Mouse (Mus musculus) embryonic facial prominence, embryonic 12.5 days (tissue): ENCODE measurements around the gene Osbpl9. TPM values are rescaled to one million over a fixed set of nuclear protein-coding genes. Genes with fewer than 3 reads are reported as not detected.

ENCODE experiments used
- ATAC-seq: fragments of 200-750 bp; cut with Nextera tagmentation; 2 replicates; pipeline ENCODE4 v1.8.0; 2017; ENCODE audit not compliant: insufficient number of reproducible peaks, insufficient read depth, low FRiP score, low TSS enrichment
- H3K27ac ChIP-seq: fragments of 300-500 bp; sonication (generic); 2 replicates; pipeline ENCODE4 v1.5.1; 2016; ENCODE audit warnings: mild to moderate bottlenecking
- H3K27me3 ChIP-seq: fragments of 300-500 bp; sonication (generic); 2 replicates; pipeline ENCODE4 v1.6.1; 2016; ENCODE audit warnings: mild to moderate bottlenecking, moderate library complexity
- H3K36me3 ChIP-seq: fragments of 300-500 bp; sonication (generic); 2 replicates; pipeline ENCODE4 v1.6.1; 2016; ENCODE audit warnings: mild to moderate bottlenecking
- H3K4me1 ChIP-seq: fragments of 300-500 bp; sonication (generic); 2 replicates; pipeline ENCODE4 v1.6.1; 2016
- H3K4me2 ChIP-seq: fragments of 300-500 bp; sonication (generic); replicated peaks from 2 replicates; pipeline ENCODE4 v1.6.1; 2016; ENCODE audit warnings: mild to moderate bottlenecking, moderate library complexity
- H3K4me3 ChIP-seq: fragments of 300-500 bp; sonication (generic); 2 replicates; pipeline ENCODE4 v1.5.1; 2016; ENCODE audit warnings: mild to moderate bottlenecking
- H3K9ac ChIP-seq: fragments of 300-500 bp; sonication (generic); 2 replicates; pipeline ENCODE4 v1.6.1; 2016; ENCODE audit warnings: mild to moderate bottlenecking, moderate library complexity
- H3K9me3 ChIP-seq: fragments of 300-500 bp; sonication (generic); 2 replicates; pipeline ENCODE4 v1.6.1; 2016; ENCODE audit warnings: mild to moderate bottlenecking, moderate library complexity
- WGBS: fragments of 180-500 bp; shearing (Covaris S2); methylation state at CpG from one replicate; pipeline ENCODE4 v1.1.7; 2016; 5-methylcytosine and 5-hydroxymethylcytosine counted together
- microRNA counts: library from miRNA; unstranded; fragments of <30 nt; microRNA quantifications from one replicate; lab custom pipeline; 2017
- microRNA-seq: library from miRNA; unstranded; fragments of <30 nt; microRNA quantifications from one replicate; pipeline ENCODE4, GENCODE M21; 2017
- polyA plus RNA-seq: library from polyadenylated mRNA; unstranded; fragments of >200 nt; fragmentation: Nextera tagmentation; extraction: Ambion mirVana; gene quantifications from 2 replicates; pipeline ENCODE4 v1.2.1, GENCODE M21; 2016

Gene Osbpl9
- polyA plus RNA-seq, 1 experiment from 2014 or later: 76.1 TPM

DNA sequence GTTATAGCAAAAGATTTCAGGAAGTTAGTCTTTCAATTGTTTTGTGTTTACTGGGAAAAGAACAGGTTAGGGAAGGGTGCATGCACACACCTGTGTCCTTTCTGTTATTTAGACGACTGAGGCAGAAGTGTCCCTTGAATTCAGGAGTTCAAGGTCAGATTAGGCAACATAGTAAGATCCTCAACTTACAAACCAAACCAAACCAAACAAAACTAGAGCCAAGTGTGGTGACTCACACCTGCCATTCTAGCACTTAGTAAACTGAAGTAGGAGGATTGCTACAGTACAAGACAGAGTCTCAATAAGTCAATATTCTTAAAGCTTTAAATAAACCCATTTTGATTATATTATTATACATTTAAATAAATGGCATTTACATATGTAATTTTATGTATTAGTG, 180.1 kb downstream of the Osbpl9 start:
- no peaks in the 10 kb centered on the region for H3K27me3 ChIP-seq
- no peak overlapping the region for H3K4me2 ChIP-seq
- H3K27ac ChIP-seq: no peak overlapping the region
- peaks cover 36% of the 10 kb centered on the region for H3K36me3 ChIP-seq
- 89% methylated on average over 1 of the region's 1 CpGs for WGBS
- H3K9me3 ChIP-seq: no peaks in the 10 kb centered on the region
- H3K9ac ChIP-seq: no peak overlapping the region
- no peaks in the 10 kb centered on the region for H3K4me1 ChIP-seq
- H3K4me3 ChIP-seq: no peak overlapping the region
- ATAC-seq: no peak

- no peak overlapping the region for H3K4me3 ChIP-seq
- ATAC-seq: no peak
- no peaks in the 10 kb centered on the region for H3K27me3 ChIP-seq
- WGBS: 73% methylated on average over 4 of the region's 4 CpGs
- H3K9me3 ChIP-seq: no peaks in the 10 kb centered on the region
- no peak overlapping the region for H3K9ac ChIP-seq
- no peaks in the 10 kb centered on the region for H3K4me1 ChIP-seq
- no peak overlapping the region for H3K27ac ChIP-seq
- H3K36me3 ChIP-seq: peaks cover 33% of the 10 kb centered on the region
- no peak overlapping the region for H3K4me2 ChIP-seq
Observed at GRCm38 (mm10) chr4:109019301-109019700, 182.8 kb downstream of the Osbpl9 start.

GRCm38 (mm10) chr4:109017441-109017840, 184.6 kb downstream of the Osbpl9 start:
- 57% methylated on average over 7 of the region's 7 CpGs for WGBS
- peaks cover 29% of the 10 kb centered on the region for H3K36me3 ChIP-seq

DNA sequence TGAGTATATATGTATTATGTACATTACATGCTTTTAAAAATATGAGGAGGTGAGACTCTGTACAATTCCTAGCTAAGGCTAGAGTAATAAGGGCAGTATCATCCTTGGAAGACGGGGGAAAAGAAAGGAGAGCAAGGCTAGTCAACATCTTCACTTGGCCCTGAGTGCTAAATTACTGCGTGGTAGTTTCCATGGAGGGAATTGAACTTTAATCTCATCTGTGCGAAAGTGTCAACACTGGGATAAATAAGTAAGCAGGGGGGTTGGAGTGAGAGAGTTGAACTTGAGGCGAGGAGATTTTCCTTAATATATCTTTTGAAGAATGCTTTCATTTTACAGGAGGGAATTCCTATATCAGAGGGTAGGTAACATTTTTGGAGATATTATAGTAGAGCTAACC, 188.0 kb downstream of the Osbpl9 start:
- H3K9me3 ChIP-seq: no peaks in the 10 kb centered on the region
- no peak overlapping the region for H3K9ac ChIP-seq
- H3K4me3 ChIP-seq: no peak overlapping the region
- no peak overlapping the region for H3K4me2 ChIP-seq
- H3K27ac ChIP-seq: no peak overlapping the region
- H3K4me1 ChIP-seq: no peaks in the 10 kb centered on the region
- no peak for ATAC-seq
- H3K27me3 ChIP-seq: no peaks in the 10 kb centered on the region
- 92% methylated on average over 4 of the region's 4 CpGs for WGBS
- H3K36me3 ChIP-seq: peaks cover 22% of the 10 kb centered on the region; the same call in 1 of the 2 replicates

More at GRCm38 (mm10) chr4:109017441-109017840, 184.6 kb downstream of the Osbpl9 start:
- Histone ChIP-seq H3K27me3 (no peaks in the 10 kb centered on the region), H3K9me3 (no peaks in the 10 kb centered on the region), H3K4me3 (no peak overlapping the region), H3K27ac (no peak overlapping the region), H3K9ac (no peak overlapping the region), H3K4me1 (no peaks in the 10 kb centered on the region), H3K4me2 (no peak overlapping the region)
- ATAC-seq: no peak

MicroRNA genes within 50 kb of the gene (microRNA counts, 519-probe panel; counts per million panel counts)
- microRNA mmu-miR-761 (lab: Ali Mortazavi, UCI): 460 counts per million, percentile 65 among the panel's probes with 10 or more counts

Small RNA genes lying within 50 kb of the gene (microRNA-seq; reads per million reads assigned to microRNA genes)
- not detected for gene Mir761

Other genes starting within 250 kb of the Osbpl9 start
- 96.2 and 98.5 TPM in 2 replicates for gene Nrd1, start 201.6 kb downstream of the Osbpl9 start, polyA plus RNA-seq
- gene Calr4, start 32.2 kb upstream of the Osbpl9 start, polyA plus RNA-seq: 0.28 and 0.47 TPM in 2 replicates
- 45.9 and 51.1 TPM in 2 replicates for gene Eps15, start 78.0 kb upstream of the Osbpl9 start, polyA plus RNA-seq
- 3.6 and 4.2 TPM in 2 replicates for gene Ttc39a, start 204.4 kb upstream of the Osbpl9 start, polyA plus RNA-seq